Mouse (Mus musculus) stomach, embryonic 14.5 days (tissue): ENCODE results near the gene Nadk. TPM values are rescaled to one million over a fixed set of nuclear protein-coding genes. Genes with fewer than 3 reads are reported as not detected.

ENCODE experiments used
- ATAC-seq: fragments of 200-750 bp; cut with Nextera tagmentation; 2 replicates; pipeline ENCODE4 v1.8.0; 2017; ENCODE audit warnings: low read depth, moderate TSS enrichment; ENCODE audit not compliant: insufficient number of reproducible peaks, insufficient read depth, low FRiP score
- H3K27ac ChIP-seq: fragments of 300-500 bp; sonication (generic); 2 replicates; pipeline ENCODE4 v1.5.1; 2014; ENCODE audit warnings: mild to moderate bottlenecking, low read length, moderate library complexity, mixed read lengths
- H3K27me3 ChIP-seq: fragments of 300-500 bp; sonication (generic); 2 replicates; pipeline ENCODE4 v1.6.1; 2014; ENCODE audit warnings: low read length, control low read depth, mixed read lengths; ENCODE audit not compliant: control insufficient read depth, insufficient read depth
- H3K36me3 ChIP-seq: fragments of 300-500 bp; sonication (generic); 2 replicates; pipeline ENCODE4 v1.6.1; 2014; ENCODE audit warnings: mild to moderate bottlenecking, control low read depth, low read length, moderate library complexity, mixed read lengths; ENCODE audit not compliant: control insufficient read depth, insufficient read depth
- H3K4me1 ChIP-seq: fragments of 300-500 bp; sonication (generic); 2 replicates; pipeline ENCODE4 v1.6.1; 2014; ENCODE audit warnings: low read length, control low read depth, mixed read lengths; ENCODE audit not compliant: control insufficient read depth, insufficient read depth
- H3K4me2 ChIP-seq: fragments of 300-500 bp; sonication (generic); replicated peaks from 2 replicates; pipeline ENCODE4 v1.6.1; 2014; ENCODE audit warnings: low read depth, low read length, control low read depth
- H3K4me3 ChIP-seq: fragments of 300-500 bp; sonication (generic); 2 replicates; pipeline ENCODE4 v1.5.1; 2014; ENCODE audit warnings: low read depth, low read length, control low read depth
- H3K9ac ChIP-seq: fragments of 300-500 bp; sonication (generic); replicated peaks from 2 replicates; pipeline ENCODE4 v1.6.1; 2014; ENCODE audit warnings: low read depth, mild to moderate bottlenecking, control low read depth, low read length, moderate library complexity, mixed read lengths
- H3K9me3 ChIP-seq: fragments of 300-500 bp; sonication (generic); 2 replicates; pipeline ENCODE4 v1.6.1; 2016; ENCODE audit warnings: low read depth, low read length, control low read depth; ENCODE audit not compliant: control insufficient read depth
- WGBS: fragments of 180-500 bp; shearing (Covaris S2); extraction: QIAGEN DNeasy Blood & Tissue Kit; methylation state at CpG from one replicate; pipeline ENCODE4 v1.1.7; 2014; 5-methylcytosine and 5-hydroxymethylcytosine counted together
- polyA plus RNA-seq: library from polyadenylated mRNA; unstranded; fragments of >200 nt; fragmentation: Nextera tagmentation; extraction: Ambion mirVana; gene quantifications from 2 replicates; pipeline ENCODE4 v1.2.1, GENCODE M21; 2014

Gene Nadk
- polyA plus RNA-seq, 1 experiment from 2014 or later = 78.4 TPM

DNA sequence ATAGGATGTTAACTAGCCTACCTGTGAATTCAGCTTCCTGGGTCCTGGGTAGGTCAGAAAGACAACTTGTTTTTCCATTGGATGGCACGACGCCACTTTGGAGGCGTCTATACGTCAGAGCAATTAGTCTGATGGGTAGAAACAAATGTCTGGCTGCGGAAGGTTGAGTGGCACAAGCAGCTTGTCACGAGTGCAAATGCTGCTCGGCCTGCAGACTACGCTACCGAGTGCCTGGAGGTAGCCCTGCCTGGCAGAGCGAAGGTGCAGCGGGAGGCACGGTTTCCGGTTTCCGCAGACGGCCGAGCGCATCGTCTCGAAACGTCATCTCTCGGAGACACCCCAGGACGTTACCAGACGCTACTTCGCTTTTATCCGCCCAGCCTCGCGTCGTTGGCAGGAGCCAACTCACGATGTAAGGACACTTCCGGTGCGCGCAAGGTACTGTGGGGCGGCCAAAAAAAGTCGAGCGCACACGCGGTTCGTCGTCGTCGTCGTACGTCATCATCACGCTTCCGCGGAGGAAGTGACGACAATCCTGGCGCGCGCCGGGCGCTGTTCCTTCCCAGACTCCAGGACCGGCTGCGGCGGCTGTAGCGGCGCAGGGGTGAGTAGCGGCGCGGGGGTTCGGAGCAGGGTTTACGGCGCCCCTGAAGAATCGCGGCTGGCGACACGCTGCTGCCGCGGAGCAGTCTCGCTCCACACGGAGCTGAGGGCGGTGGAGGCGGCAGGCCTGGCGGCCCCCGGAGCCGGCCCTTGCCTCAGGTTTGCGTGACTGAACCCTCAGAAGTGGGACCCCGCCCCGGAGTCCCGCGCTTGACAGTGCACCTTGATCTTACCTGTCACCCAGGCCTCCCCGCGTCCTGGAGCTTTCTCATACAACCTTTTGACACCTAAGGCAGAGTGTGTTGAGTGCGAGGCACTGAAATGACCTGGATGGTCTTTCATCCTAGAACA is 62.4 kb downstream of the Nadk start, which contains the start of gene Cdk11b:
Gene Cdk11b, plus strand, starts transcription at position 517 of the 954 bp plus-strand sequence.
- Histone ChIP-seq H3K4me1 (no peaks in the 10 kb centered on the region), H3K4me3 (peak within 1 kb of the TSS; percentile 99), H3K27me3 (no peaks in the 10 kb centered on the region), H3K4me2 (peak within 1 kb of the TSS; percentile 87), H3K36me3 (peaks cover 24% of the 10 kb centered on the region), H3K9me3 (no peaks in the 10 kb centered on the region), H3K9ac (peak within 1 kb of the TSS; percentile 80), H3K27ac (peak within 1 kb of the TSS; percentile 84)
- ATAC-seq = peak; percentile 100
- under 1% methylated on average over 83 of the region's 84 CpGs for WGBS

GRCm38 (mm10) chr4:155630267-155630666 is 68.1 kb downstream of the Nadk start:
- Histone ChIP-seq H3K9me3 (no peaks in the 10 kb centered on the region), H3K27ac (no peak overlapping the region), H3K27me3 (no peaks in the 10 kb centered on the region), H3K4me1 (no peaks in the 10 kb centered on the region), H3K36me3 (peaks cover 61% of the 10 kb centered on the region), H3K4me2 (no peak overlapping the region), H3K4me3 (no peak overlapping the region), H3K9ac (no peak overlapping the region)
- no peak for ATAC-seq
- 89% methylated on average over 6 of the region's 6 CpGs for WGBS

DNA sequence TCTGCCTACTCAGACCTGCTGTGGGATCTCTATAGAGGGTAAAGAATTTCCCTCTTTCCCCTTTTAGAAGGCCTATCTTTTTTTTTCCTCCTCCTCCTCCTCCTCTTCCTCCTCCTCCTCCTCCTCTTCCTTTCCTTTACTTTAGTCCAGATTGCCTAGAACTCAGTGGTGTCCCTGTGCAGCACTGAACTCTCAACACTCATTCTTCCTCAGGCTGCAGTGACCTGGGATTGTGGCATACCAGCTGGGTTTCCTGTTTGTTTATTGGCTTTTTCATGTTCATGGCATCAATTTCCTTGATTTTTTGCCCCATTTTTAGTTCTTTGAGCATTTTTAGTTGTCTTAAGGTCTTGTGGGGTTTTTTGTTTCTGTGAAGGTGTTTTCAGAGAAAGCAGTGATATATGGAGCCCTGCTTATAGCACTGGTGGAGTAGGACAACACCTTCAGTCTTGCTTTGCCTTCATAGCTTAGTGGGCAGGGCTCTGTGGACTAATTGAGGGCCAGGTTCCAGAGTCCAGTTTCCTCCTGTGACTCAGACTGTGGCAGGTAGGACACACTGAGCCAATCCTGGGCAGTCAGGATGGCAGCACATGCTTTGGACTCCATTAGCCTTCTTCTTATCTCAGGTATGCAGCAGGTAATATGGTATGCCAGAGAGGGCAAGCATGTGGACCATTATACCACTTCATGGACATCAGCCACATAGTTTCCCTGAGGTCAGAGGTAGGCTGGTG is 73.8 kb downstream of the Nadk start:
- H3K4me1 ChIP-seq = no peaks in the 10 kb centered on the region
- no peak for ATAC-seq
- H3K9me3 ChIP-seq = no peaks in the 10 kb centered on the region
- H3K4me3 ChIP-seq = no peak overlapping the region
- H3K27me3 ChIP-seq = no peaks in the 10 kb centered on the region
- peaks cover 65% of the 10 kb centered on the region for H3K36me3 ChIP-seq
- no peak overlapping the region for H3K4me2 ChIP-seq
- no peak overlapping the region for H3K9ac ChIP-seq
- H3K27ac ChIP-seq = no peak overlapping the region

Other genes with a start within 250 kb of the Nadk start
- 12.9 and 14.8 TPM in 2 replicates for gene Prkcz, start 201.0 kb upstream of the Nadk start, polyA plus RNA-seq
- not detected in 2 replicates for gene Gabrd, start 164.3 kb upstream of the Nadk start, polyA plus RNA-seq
- 2.8 and 3.8 TPM in 2 replicates for gene Cfap74, start 153.2 kb upstream of the Nadk start, polyA plus RNA-seq
- 0.29 TPM in 1 of 2 replicates, not detected in the other for gene Tmem52, start 93.3 kb upstream of the Nadk start, polyA plus RNA-seq
- 525 and 534 TPM in 2 replicates for gene Gnb1, start 71.0 kb upstream of the Nadk start, polyA plus RNA-seq
- 10.4 TPM in 2 replicates for gene Slc35e2, start 39.0 kb downstream of the Nadk start, polyA plus RNA-seq
- 57.0 and 57.3 TPM in 2 replicates for gene Cdk11b, start 62.5 kb downstream of the Nadk start, polyA plus RNA-seq
- not detected in 2 replicates for gene Gm10563, start 83.0 kb downstream of the Nadk start, polyA plus RNA-seq
- 25.0 and 26.3 TPM in 2 replicates for gene Mmp23, start 91.0 kb downstream of the Nadk start, polyA plus RNA-seq
- gene Mib2, start 106.8 kb downstream of the Nadk start, polyA plus RNA-seq = 18.9 and 21.9 TPM in 2 replicates
- 3.1 and 3.2 TPM in 2 replicates for gene Fndc10, start 132.0 kb downstream of the Nadk start, polyA plus RNA-seq
- gene Ssu72, start 142.4 kb downstream of the Nadk start, polyA plus RNA-seq = 140 and 145 TPM in 2 replicates
- gene Tmem240, start 172.4 kb downstream of the Nadk start, polyA plus RNA-seq = 0.56 TPM in 2 replicates
- 89.1 and 90.9 TPM in 2 replicates for gene Atad3a, start 198.7 kb downstream of the Nadk start, polyA plus RNA-seq
- gene Vwa1, start 212.3 kb downstream of the Nadk start, polyA plus RNA-seq = 26.8 and 28.4 TPM in 2 replicates
- 0.54 and 0.81 TPM in 2 replicates for gene Tmem88b, start 223.5 kb downstream of the Nadk start, polyA plus RNA-seq
- gene Ankrd65, start 228.1 kb downstream of the Nadk start, polyA plus RNA-seq = 0.38 and 0.46 TPM in 2 replicates
- 209 and 211 TPM in 2 replicates for gene Mrpl20, start 240.5 kb downstream of the Nadk start, polyA plus RNA-seq